Mouse (Mus musculus): ENCODE measurements around the gene Ctbp1.

DNA sequence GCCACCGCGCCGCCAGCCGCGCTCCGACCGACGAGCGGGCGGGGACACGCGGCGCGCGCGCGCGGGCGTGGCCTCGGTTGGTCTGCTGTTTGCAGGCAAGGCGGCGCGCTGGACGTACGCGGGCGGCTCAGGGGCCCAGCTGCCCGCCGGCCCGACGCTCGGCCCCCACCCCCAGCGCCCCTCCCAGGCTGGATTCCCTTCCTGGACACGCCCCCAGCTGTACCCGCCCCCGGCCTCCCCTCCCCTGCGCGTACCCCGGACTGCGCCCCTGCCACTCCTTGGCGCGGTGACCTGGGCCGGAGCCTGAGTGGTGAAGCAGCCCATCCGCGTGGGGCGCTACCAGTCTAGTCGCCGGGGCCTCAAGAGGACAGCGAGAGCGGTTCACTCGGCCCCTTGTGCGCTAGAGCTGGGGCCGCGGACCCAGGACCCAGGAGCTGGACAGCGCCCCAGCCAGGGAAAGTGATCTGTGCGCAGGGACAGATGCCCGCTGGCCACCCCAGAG lies at the start of gene Ctbp1:
- TF ChIP-seq GATA1 (IDR thresholded peaks at IDR 0.05; ENCODE audit: borderline replicate concordance, low read length) = no peak
- TF ChIP-seq FLI1 (IDR thresholded peaks at IDR 0.05; ENCODE audit: low read length) = no peak

All from megakaryocyte, embryonic 14.5 days (primary cell).